Mouse (Mus musculus) midbrain, embryonic 11.5 days (tissue): ENCODE measurements at regions not wholly inside any gene's neighbourhood (a gene's known extent, or its start where the extent isn't known, plus 50 kb on each side); places are given as distances from the start of the nearest gene placed in this dataset.

Source experiments
- ATAC-seq: fragments of 200-750 bp; cut with Nextera tagmentation; 2 replicates; pipeline ENCODE4 v1.8.0; 2017; ENCODE audit warnings: moderate TSS enrichment, moderate library complexity; ENCODE audit not compliant: low FRiP score
- DNase-seq: peaks from one replicate; pipeline ENCODE4 v3.0.0; 2015; ENCODE audit warnings: low spot score; ENCODE audit errors: missing footprints
- H3K27ac ChIP-seq: fragments of 300-500 bp; sonication (generic); 2 replicates; pipeline ENCODE4 v1.5.1; 2014; ENCODE audit warnings: low read depth, low read length
- H3K27me3 ChIP-seq: fragments of 300-500 bp; sonication (generic); 2 replicates; pipeline ENCODE4 v1.6.1; 2014; ENCODE audit warnings: mild to moderate bottlenecking, low read length, moderate library complexity, mixed read lengths; ENCODE audit not compliant: control insufficient read depth, insufficient read depth
- H3K36me3 ChIP-seq: fragments of 300-500 bp; sonication (generic); 2 replicates; pipeline ENCODE4 v1.6.1; 2014; ENCODE audit warnings: mild to moderate bottlenecking, low read length, moderate library complexity, mixed read lengths; ENCODE audit not compliant: control insufficient read depth, insufficient read depth
- H3K4me1 ChIP-seq: fragments of 300-500 bp; sonication (generic); 2 replicates; pipeline ENCODE4 v1.6.1; 2014; ENCODE audit warnings: low read length; ENCODE audit not compliant: control insufficient read depth, insufficient read depth
- H3K4me2 ChIP-seq: fragments of 300-500 bp; sonication (generic); 2 replicates; pipeline ENCODE4 v1.6.1; 2014; ENCODE audit warnings: mild to moderate bottlenecking, moderate library complexity
- H3K4me3 ChIP-seq: fragments of 300-500 bp; sonication (generic); 2 replicates; pipeline ENCODE4 v1.5.1; 2014; ENCODE audit warnings: low read depth, low read length
- H3K9ac ChIP-seq: fragments of 300-500 bp; sonication (generic); 2 replicates; pipeline ENCODE4 v1.6.1; 2014; ENCODE audit warnings: low read length
- H3K9me3 ChIP-seq: fragments of 300-500 bp; sonication (generic); 2 replicates; pipeline ENCODE4 v1.6.1; 2016; ENCODE audit warnings: low read length; ENCODE audit not compliant: control insufficient read depth
- WGBS: fragments of 180-500 bp; shearing (Covaris S2); extraction: QIAGEN DNeasy Blood & Tissue Kit; methylation state at CpG from one replicate; pipeline ENCODE4 v1.1.7; 2014; 5-methylcytosine and 5-hydroxymethylcytosine counted together

DNA sequence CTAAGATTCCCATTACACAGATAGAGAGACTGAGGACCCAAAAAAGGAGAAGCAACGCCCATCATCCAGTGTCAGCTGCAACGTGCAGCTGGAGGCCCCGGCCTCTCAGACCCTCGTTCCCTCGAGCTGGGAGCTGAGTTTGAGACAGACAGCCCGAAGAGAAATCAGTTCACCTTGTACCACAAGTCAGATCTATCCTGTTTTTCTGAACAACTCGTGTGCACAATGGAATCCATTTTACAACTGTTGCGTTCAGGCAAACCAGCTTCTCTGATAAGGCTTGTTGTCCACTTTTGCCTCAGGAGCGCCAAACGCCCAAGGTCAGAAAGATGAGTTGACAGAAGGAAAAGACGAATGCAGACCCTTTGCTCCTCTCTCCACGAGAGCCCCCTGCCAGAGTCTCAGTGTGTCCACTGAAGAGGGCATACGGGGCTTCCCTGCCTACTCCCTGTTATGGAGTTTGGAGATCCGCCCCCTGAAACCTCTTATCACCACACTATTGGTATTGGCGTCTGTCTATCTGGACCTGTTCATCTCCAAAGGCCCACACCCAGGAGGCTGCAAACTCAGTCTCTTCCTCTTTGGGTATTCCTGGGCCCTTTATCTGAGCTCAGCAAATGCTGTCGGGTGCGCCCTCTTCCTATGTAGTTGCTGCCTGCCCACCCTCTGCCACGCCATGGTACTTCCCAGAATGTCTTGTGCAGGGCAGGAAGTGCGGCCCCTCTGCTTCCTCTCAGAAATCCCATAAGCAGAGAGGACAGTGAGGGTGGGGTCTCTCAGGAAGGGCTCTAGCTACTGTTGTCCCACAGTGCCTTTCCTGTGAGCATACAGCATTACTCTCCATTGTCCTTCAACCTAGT is 57.7 kb upstream of the Zmiz1 start:
- Histone ChIP-seq H3K27me3 (no peaks in the 10 kb centered on the region), H3K4me3 (no peak overlapping the region), H3K36me3 (no peaks in the 10 kb centered on the region), H3K4me1 (peaks cover 28% of the 10 kb centered on the region), H3K9me3 (no peaks in the 10 kb centered on the region), H3K9ac (no peak overlapping the region), H3K4me2 (no peak overlapping the region), H3K27ac (no peak overlapping the region)
- DNase-seq (no peak), ATAC-seq (no peak)
- 88% methylated on average over 19 of the region's 19 CpGs for WGBS

DNA sequence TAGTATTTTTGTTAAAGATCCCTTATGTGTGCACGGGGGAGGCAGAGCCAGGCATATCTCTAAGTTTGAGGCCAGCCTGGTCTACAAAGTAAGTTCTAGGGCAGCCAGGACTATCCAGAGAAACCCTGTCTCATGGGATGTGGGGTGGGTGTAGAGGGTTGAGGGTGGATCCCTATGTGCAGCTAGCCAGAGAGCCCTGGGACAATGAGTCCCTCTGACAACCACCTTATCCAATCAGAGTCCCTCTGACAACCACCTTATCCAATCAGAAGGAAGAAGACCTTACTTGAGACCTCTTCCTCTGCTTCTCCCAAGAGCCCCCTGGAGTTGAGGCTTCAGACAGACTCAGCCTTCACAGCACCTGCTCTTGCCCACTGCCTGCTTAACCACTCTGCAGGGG is 56.6 kb upstream of the Zmiz1 start:
- no peaks in the 10 kb centered on the region for H3K36me3 ChIP-seq
- H3K27me3 ChIP-seq, result no peaks in the 10 kb centered on the region
- H3K4me2 ChIP-seq, result no peak overlapping the region
- DNase-seq (no peak), ATAC-seq (no peak)
- H3K4me1 ChIP-seq, result peaks cover 18% of the 10 kb centered on the region
- H3K9ac ChIP-seq, result no peak overlapping the region
- 73% methylated on average over 1 of the region's 1 CpGs for WGBS
- H3K9me3 ChIP-seq, result no peaks in the 10 kb centered on the region
- H3K4me3 ChIP-seq, result no peak overlapping the region
- H3K27ac ChIP-seq, result no peak overlapping the region

DNA sequence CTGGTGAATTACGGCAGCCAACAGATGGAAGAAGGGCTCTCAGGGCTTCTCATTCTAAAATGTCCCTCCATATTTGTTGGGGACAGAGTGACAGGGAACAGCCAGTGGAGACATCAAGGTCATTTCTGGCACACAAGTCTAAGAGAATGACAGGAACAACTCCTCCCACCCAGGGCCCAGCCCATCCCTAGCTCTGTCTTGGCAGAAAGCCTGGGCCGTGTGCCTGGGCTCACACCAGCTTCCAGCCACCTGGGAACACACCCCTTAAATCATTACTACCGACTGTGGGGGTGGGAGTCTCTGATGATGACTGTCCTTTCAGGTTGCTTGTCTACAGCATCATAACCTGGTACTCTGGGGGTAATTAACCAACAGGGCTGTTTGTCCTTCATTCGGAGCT is 53.8 kb upstream of the Zmiz1 start:
- Histone ChIP-seq H3K4me1 (no peaks in the 10 kb centered on the region; the same call in 1 of the 2 replicates), H3K9me3 (no peaks in the 10 kb centered on the region), H3K4me3 (no peak overlapping the region), H3K27ac (no peak overlapping the region), H3K36me3 (no peaks in the 10 kb centered on the region), H3K4me2 (no peak overlapping the region), H3K9ac (no peak overlapping the region), H3K27me3 (no peaks in the 10 kb centered on the region)
- DNase-seq (no peak), ATAC-seq (no peak)
- 81% methylated on average over 4 of the region's 4 CpGs for WGBS

DNA sequence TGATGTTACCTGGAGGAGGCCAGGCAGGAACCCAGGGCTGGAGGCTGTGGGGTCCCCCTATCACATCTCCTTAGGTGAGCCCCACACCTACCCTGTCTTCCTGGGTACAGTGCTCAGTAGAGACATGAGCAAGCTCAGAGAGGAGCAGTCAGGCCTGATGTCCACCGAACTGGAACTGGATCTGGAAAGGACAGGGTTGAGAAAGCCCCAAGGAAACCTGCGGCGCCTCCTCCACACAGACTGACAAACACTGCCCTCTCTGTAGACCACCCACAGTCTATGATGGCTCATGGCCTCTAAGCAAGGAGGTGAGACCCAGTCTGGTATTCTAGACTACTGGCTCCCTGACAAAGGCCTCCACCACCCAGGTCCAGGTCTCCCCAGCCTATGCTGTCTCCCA is 52.9 kb upstream of the Zmiz1 start:
- ATAC-seq, result no peak

DNA sequence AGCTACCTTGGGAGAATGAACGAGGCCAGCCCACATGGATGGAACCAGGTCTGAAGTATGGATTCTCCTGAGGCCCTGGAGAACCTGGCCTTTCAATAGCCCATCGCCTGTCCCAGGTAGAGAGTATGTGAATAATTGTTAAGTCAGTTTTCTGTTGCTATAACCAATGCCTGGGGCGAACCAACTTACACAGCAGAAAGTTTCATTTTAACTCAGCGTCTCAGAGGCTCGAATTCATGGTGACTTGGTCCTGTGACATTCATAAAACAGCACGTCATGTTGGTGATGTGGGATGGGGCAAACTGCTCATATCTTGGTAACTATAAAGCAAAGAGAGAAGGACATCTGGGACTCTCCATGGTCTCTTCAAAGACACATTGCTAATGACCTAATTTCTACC is 52.4 kb upstream of the Zmiz1 start:
- no peak for ATAC-seq
- Histone ChIP-seq H3K9me3 (no peaks in the 10 kb centered on the region), H3K9ac (no peak overlapping the region), H3K27ac (no peak overlapping the region), H3K36me3 (no peaks in the 10 kb centered on the region), H3K4me3 (no peak overlapping the region), H3K27me3 (no peaks in the 10 kb centered on the region), H3K4me1 (peaks cover 2% of the 10 kb centered on the region; the same call in 1 of the 2 replicates), H3K4me2 (no peak overlapping the region)
- 94% methylated on average over 6 of the region's 6 CpGs for WGBS
- no peak for DNase-seq

More for the DNA sequence above, 52.9 kb upstream of the Zmiz1 start:
- H3K9ac ChIP-seq, result no peak overlapping the region
- H3K9me3 ChIP-seq, result no peaks in the 10 kb centered on the region
- H3K27me3 ChIP-seq, result no peaks in the 10 kb centered on the region
- no peak overlapping the region for H3K4me2 ChIP-seq
- no peaks in the 10 kb centered on the region for H3K36me3 ChIP-seq
- H3K27ac ChIP-seq, result no peak overlapping the region
- WGBS, result 88% methylated on average over 3 of the region's 3 CpGs
- DNase-seq, result no peak
- H3K4me3 ChIP-seq, result no peak overlapping the region
- peaks cover under 1% of the 10 kb centered on the region; the same call in 1 of the 2 replicates for H3K4me1 ChIP-seq

DNA sequence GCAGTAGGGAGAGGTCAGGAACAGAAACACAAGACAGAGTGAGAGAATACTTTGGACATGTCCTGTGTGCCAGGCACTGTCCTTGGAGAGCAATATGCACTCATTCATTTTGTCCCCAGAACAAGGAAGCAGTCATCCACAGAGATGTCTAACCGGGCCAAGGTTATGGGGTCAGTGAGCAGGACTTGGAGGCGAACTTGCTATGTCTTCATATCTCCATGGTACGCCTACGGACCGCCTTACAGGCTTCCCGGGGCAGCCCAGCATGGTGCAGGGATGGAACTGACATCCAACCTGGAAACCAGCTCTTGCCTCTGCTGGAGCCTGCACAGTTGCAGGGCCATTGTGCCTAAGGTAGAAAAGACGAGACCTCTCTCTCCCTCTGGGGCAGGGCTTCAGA is 51.9 kb upstream of the Zmiz1 start:
- no peaks in the 10 kb centered on the region for H3K27me3 ChIP-seq
- H3K27ac ChIP-seq, result no peak overlapping the region
- H3K4me1 ChIP-seq, result peaks cover 2% of the 10 kb centered on the region; the same call in 1 of the 2 replicates
- H3K4me3 ChIP-seq, result no peak overlapping the region
- H3K9ac ChIP-seq, result no peak overlapping the region
- DNase-seq (no peak), ATAC-seq (no peak)
- no peaks in the 10 kb centered on the region for H3K36me3 ChIP-seq
- no peaks in the 10 kb centered on the region for H3K9me3 ChIP-seq
- 75% methylated on average over 7 of the region's 7 CpGs for WGBS
- no peak overlapping the region for H3K4me2 ChIP-seq
